Mouse (Mus musculus) embryonic facial prominence, embryonic 12.5 days (tissue): Measurements from ENCODE around the gene Cmah. TPM values are rescaled to one million over a fixed set of nuclear protein-coding genes. Genes with fewer than 3 reads are reported as not detected.

Source experiments
- ATAC-seq: fragments of 200-750 bp; cut with Nextera tagmentation; 2 replicates; pipeline ENCODE4 v1.8.0; 2017; ENCODE audit not compliant: insufficient number of reproducible peaks, insufficient read depth, low FRiP score, low TSS enrichment
- H3K27ac ChIP-seq: fragments of 300-500 bp; sonication (generic); 2 replicates; pipeline ENCODE4 v1.5.1; 2016; ENCODE audit warnings: mild to moderate bottlenecking
- H3K27me3 ChIP-seq: fragments of 300-500 bp; sonication (generic); 2 replicates; pipeline ENCODE4 v1.6.1; 2016; ENCODE audit warnings: mild to moderate bottlenecking, moderate library complexity
- H3K36me3 ChIP-seq: fragments of 300-500 bp; sonication (generic); 2 replicates; pipeline ENCODE4 v1.6.1; 2016; ENCODE audit warnings: mild to moderate bottlenecking
- H3K4me1 ChIP-seq: fragments of 300-500 bp; sonication (generic); 2 replicates; pipeline ENCODE4 v1.6.1; 2016
- H3K4me2 ChIP-seq: fragments of 300-500 bp; sonication (generic); replicated peaks from 2 replicates; pipeline ENCODE4 v1.6.1; 2016; ENCODE audit warnings: mild to moderate bottlenecking, moderate library complexity
- H3K4me3 ChIP-seq: fragments of 300-500 bp; sonication (generic); 2 replicates; pipeline ENCODE4 v1.5.1; 2016; ENCODE audit warnings: mild to moderate bottlenecking
- H3K9ac ChIP-seq: fragments of 300-500 bp; sonication (generic); 2 replicates; pipeline ENCODE4 v1.6.1; 2016; ENCODE audit warnings: mild to moderate bottlenecking, moderate library complexity
- H3K9me3 ChIP-seq: fragments of 300-500 bp; sonication (generic); 2 replicates; pipeline ENCODE4 v1.6.1; 2016; ENCODE audit warnings: mild to moderate bottlenecking, moderate library complexity
- WGBS: fragments of 180-500 bp; shearing (Covaris S2); methylation state at CpG from one replicate; pipeline ENCODE4 v1.1.7; 2016; 5-methylcytosine and 5-hydroxymethylcytosine counted together
- polyA plus RNA-seq: library from polyadenylated mRNA; unstranded; fragments of >200 nt; fragmentation: Nextera tagmentation; extraction: Ambion mirVana; gene quantifications from 2 replicates; pipeline ENCODE4 v1.2.1, GENCODE M21; 2016

The Cmah gene
- polyA plus RNA-seq, 1 experiment from 2014 or later, result 0.24 TPM

DNA sequence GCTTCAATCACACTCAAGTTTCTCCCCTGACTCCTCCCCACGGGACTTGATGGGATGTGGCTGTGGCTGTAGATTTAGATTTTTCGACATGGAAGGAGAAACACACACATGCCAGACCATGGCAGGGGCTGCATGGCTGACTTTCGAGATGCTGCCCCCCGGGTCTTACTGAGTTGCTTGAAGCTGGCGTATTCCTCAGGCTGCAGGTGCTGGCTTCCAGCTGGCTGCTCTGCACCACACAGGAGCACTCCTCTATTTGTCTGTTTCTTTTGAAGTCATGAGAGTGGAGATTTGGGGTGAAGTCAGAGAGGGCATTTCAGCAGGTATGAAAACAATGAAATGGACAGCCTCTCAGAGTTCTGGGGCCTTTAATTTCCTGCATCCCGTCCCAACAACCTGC, 180.0 kb downstream of the Cmah start:
- H3K36me3 ChIP-seq, result no peaks in the 10 kb centered on the region
- WGBS, result 52% methylated on average over 6 of the region's 6 CpGs
- no peaks in the 10 kb centered on the region for H3K9me3 ChIP-seq
- ATAC-seq, result no peak
- H3K4me1 ChIP-seq, result 0 out of 2 replicates have a peak, but pooled peaks cover 4% of the 10 kb centered on the region
- H3K27me3 ChIP-seq, result no peaks in the 10 kb centered on the region
- no peak overlapping the region for H3K9ac ChIP-seq
- H3K4me3 ChIP-seq, result no peak overlapping the region
- H3K4me2 ChIP-seq, result no peak overlapping the region
- no peak overlapping the region for H3K27ac ChIP-seq

GRCm38 (mm10) chr13:24508917-24509316, 181.7 kb downstream of the Cmah start:
- Histone ChIP-seq H3K9me3 (no peaks in the 10 kb centered on the region), H3K27ac (no peak overlapping the region), H3K27me3 (no peaks in the 10 kb centered on the region), H3K4me3 (no peak overlapping the region), H3K36me3 (no peaks in the 10 kb centered on the region), H3K4me1 (0 out of 2 replicates have a peak, but pooled peaks cover 4% of the 10 kb centered on the region), H3K9ac (no peak overlapping the region), H3K4me2 (no peak overlapping the region)
- 55% methylated on average over 1 of the region's 1 CpGs for WGBS
- ATAC-seq, result no peak

GRCm38 (mm10) chr13:24511367-24511766, 184.2 kb downstream of the Cmah start:
- no peak overlapping the region for H3K27ac ChIP-seq
- H3K36me3 ChIP-seq, result no peaks in the 10 kb centered on the region
- H3K27me3 ChIP-seq, result no peaks in the 10 kb centered on the region
- H3K4me1 ChIP-seq, result 0 out of 2 replicates have a peak, but pooled peaks cover 3% of the 10 kb centered on the region
- H3K9me3 ChIP-seq, result no peaks in the 10 kb centered on the region
- H3K4me3 ChIP-seq, result no peak overlapping the region
- no peak overlapping the region for H3K4me2 ChIP-seq
- 84% methylated on average over 1 of the region's 1 CpGs for WGBS
- no peak overlapping the region for H3K9ac ChIP-seq
- ATAC-seq, result no peak

- Histone ChIP-seq H3K9ac (no peak overlapping the region), H3K4me2 (no peak overlapping the region), H3K9me3 (no peaks in the 10 kb centered on the region), H3K4me3 (no peak overlapping the region), H3K36me3 (no peaks in the 10 kb centered on the region), H3K27me3 (no peaks in the 10 kb centered on the region), H3K27ac (no peak overlapping the region), H3K4me1 (no peaks in the 10 kb centered on the region)
- 78% methylated on average over 14 of the region's 14 CpGs for WGBS
- no peak for ATAC-seq
Observed at GRCm38 (mm10) chr13:24511932-24512520, 184.8 kb downstream of the Cmah start.

GRCm38 (mm10) chr13:24513717-24514116, 186.5 kb downstream of the Cmah start:
- H3K27ac ChIP-seq, result no peak overlapping the region
- H3K9me3 ChIP-seq, result no peaks in the 10 kb centered on the region
- no peaks in the 10 kb centered on the region for H3K36me3 ChIP-seq
- 89% methylated on average over 3 of the region's 3 CpGs for WGBS
- H3K9ac ChIP-seq, result no peak overlapping the region
- no peak for ATAC-seq
- H3K4me3 ChIP-seq, result no peak overlapping the region
- H3K4me2 ChIP-seq, result no peak overlapping the region
- no peaks in the 10 kb centered on the region for H3K27me3 ChIP-seq
- no peaks in the 10 kb centered on the region for H3K4me1 ChIP-seq

DNA sequence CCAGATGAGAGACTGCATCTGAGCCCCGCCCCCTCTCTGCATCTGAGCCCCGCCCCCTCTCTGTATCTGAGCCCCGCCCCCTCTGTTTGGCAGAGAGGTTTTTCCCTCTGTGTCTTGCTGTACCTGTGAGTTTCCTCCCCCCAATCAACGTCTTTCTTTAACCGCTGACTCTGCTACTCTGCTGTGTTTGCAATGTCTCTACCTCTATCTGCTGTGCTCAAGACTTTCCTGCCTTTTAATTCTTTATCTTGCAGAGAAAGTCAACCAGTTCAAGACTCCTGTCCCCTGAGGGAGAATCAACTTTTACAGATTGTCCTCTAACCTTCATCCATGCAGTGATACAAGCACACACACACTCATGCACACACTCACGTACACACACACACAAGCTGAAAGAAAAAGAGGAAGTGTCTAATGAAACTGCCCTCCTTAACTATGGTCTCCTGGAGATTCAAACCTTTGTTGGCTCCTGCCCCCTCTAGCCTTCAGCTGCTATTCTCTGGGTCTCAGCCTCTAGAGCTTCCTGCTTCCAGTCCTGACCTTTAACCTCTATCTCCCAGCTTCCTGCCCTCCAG, 188.0 kb downstream of the Cmah start:
- H3K9ac ChIP-seq, result no peak overlapping the region
- peaks cover 3% of the 10 kb centered on the region; the same call in 1 of the 2 replicates for H3K4me1 ChIP-seq
- no peaks in the 10 kb centered on the region for H3K27me3 ChIP-seq
- H3K9me3 ChIP-seq, result no peaks in the 10 kb centered on the region
- ATAC-seq, result no peak
- no peaks in the 10 kb centered on the region for H3K36me3 ChIP-seq
- no peak overlapping the region for H3K4me2 ChIP-seq
- H3K27ac ChIP-seq, result no peak overlapping the region
- H3K4me3 ChIP-seq, result no peak overlapping the region
- 47% methylated on average over 6 of the region's 6 CpGs for WGBS

DNA sequence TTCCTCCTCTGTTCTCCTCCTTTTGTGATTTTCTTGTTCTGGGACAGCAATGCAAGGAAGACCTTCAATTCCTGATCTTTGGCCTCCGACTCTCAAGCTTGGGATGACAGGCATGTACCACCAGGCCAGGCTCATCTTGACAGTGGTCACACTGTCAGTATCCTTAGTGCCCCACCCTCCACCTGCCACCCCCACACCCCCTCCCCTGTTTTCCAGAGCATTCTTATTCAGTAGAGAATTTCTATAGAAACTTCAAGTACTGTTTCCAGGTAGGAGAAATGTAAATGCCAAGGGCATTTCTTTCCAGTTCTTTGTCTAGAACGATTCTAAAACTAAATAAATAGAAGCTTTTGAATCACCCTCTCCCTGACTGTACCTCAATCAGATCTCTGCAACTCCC, 190.6 kb downstream of the Cmah start:
- Histone ChIP-seq H3K9me3 (no peaks in the 10 kb centered on the region), H3K4me2 (no peak overlapping the region), H3K36me3 (no peaks in the 10 kb centered on the region), H3K27me3 (no peaks in the 10 kb centered on the region), H3K4me1 (peaks cover 12% of the 10 kb centered on the region), H3K27ac (no peak overlapping the region), H3K9ac (no peak overlapping the region), H3K4me3 (no peak overlapping the region)
- WGBS, result 62% methylated on average over 2 of the region's 2 CpGs
- ATAC-seq, result no peak

GRCm38 (mm10) chr13:24518887-24519286, 191.7 kb downstream of the Cmah start:
- H3K4me1 ChIP-seq, result peaks cover 12% of the 10 kb centered on the region
- H3K4me3 ChIP-seq, result no peak overlapping the region
- 35% methylated on average over 6 of the region's 6 CpGs for WGBS
- H3K4me2 ChIP-seq, result no peak overlapping the region
- H3K36me3 ChIP-seq, result no peaks in the 10 kb centered on the region
- no peaks in the 10 kb centered on the region for H3K9me3 ChIP-seq
- ATAC-seq, result no peak
- no peak overlapping the region for H3K27ac ChIP-seq
- no peaks in the 10 kb centered on the region for H3K27me3 ChIP-seq
- H3K9ac ChIP-seq, result no peak overlapping the region

DNA sequence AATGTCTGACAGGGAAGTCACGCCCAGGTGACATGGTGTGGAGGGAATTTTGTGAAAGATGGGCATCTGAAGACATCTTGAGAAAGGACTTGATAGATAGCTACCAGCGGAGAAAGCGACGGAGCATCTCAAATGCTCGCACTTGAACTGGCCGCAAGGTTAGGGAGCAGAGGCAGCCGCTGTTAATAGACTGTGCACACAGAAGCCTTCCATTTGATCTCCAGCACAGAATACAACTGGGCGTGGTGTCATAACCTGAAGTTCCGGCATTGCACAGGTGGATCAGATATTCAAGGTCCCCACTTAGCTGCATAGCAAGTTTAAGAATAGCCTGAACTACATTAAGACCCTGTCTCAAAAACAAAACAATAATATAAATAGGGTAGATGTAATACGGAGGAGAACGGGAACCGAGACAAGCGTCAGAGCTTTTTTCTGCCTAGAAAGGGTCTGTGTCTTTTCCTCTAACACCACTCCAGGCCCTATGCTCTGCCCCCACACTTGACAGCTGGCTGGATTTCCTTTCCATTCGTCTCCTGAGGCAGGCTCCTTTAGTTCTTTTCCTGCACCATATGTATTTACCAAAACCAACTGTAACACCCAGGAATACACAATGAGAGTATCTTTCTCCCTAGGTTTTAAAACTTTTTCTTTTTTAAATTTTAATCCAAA, 192.9 kb downstream of the Cmah start:
- ATAC-seq, result no peak
- 84% methylated on average over 14 of the region's 14 CpGs for WGBS

DNA sequence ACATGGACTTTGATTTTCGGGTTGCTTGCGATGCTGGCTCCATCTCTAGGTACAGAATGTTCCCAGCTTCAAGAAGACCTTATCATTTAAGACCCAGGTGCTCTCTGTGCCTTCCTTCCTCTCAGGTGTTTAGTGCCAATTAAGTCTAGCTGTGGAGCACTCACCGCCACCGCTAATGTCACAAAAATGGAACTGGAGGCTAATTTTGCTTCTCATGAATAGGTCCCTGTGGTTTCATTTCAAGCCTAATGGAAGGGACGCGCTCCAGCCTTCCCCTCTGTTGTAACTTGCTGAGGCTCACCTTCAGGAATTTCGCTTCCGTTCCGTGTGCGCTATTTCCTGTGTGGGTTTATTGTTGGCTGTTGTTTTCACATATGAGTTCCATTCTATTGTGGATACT, 193.6 kb downstream of the Cmah start:
- 81% methylated on average over 10 of the region's 10 CpGs for WGBS
- H3K9me3 ChIP-seq, result no peaks in the 10 kb centered on the region
- no peak for ATAC-seq

More for the DNA sequence above, 192.9 kb downstream of the Cmah start:
- no peaks in the 10 kb centered on the region for H3K27me3 ChIP-seq
- no peak overlapping the region for H3K4me2 ChIP-seq
- H3K9me3 ChIP-seq, result no peaks in the 10 kb centered on the region
- H3K27ac ChIP-seq, result no peak overlapping the region
- H3K36me3 ChIP-seq, result no peaks in the 10 kb centered on the region
- H3K9ac ChIP-seq, result no peak overlapping the region
- H3K4me3 ChIP-seq, result no peak overlapping the region
- H3K4me1 ChIP-seq, result peaks cover 12% of the 10 kb centered on the region

GRCm38 (mm10) chr13:24521446-24522342, 194.5 kb downstream of the Cmah start:
- 56% methylated on average over 18 of the region's 18 CpGs for WGBS
- Histone ChIP-seq H3K27ac (no peak overlapping the region), H3K9ac (no peak overlapping the region), H3K27me3 (no peaks in the 10 kb centered on the region), H3K4me2 (no peak overlapping the region), H3K36me3 (no peaks in the 10 kb centered on the region), H3K4me3 (no peak overlapping the region), H3K4me1 (peaks cover 12% of the 10 kb centered on the region), H3K9me3 (no peaks in the 10 kb centered on the region)
- ATAC-seq, result no peak

More for the DNA sequence above, 193.6 kb downstream of the Cmah start:
- no peak overlapping the region for H3K4me2 ChIP-seq
- no peak overlapping the region for H3K27ac ChIP-seq
- H3K9ac ChIP-seq, result no peak overlapping the region
- H3K36me3 ChIP-seq, result no peaks in the 10 kb centered on the region
- no peaks in the 10 kb centered on the region for H3K27me3 ChIP-seq
- peaks cover 12% of the 10 kb centered on the region for H3K4me1 ChIP-seq
- H3K4me3 ChIP-seq, result no peak overlapping the region
